Mouse (Mus musculus) heart, postnatal 4 days (tissue): Measurements from ENCODE around the gene Tmem237. TPM values are rescaled to one million over a fixed set of nuclear protein-coding genes. Genes with fewer than 3 reads are reported as not detected.

Experiments used
- DNase-seq: peaks from one replicate; pipeline ENCODE4 v3.0.0; 2021
- total RNA-seq, 2 experiments: library from RNA; stranded (reverse); gene quantifications; 2 replicates each; pipeline ENCODE4 v1.2.3; 2021

Gene Tmem237
- total RNA-seq: 1 to 10 TPM; 5.2 to 7.3 TPM

DNA sequence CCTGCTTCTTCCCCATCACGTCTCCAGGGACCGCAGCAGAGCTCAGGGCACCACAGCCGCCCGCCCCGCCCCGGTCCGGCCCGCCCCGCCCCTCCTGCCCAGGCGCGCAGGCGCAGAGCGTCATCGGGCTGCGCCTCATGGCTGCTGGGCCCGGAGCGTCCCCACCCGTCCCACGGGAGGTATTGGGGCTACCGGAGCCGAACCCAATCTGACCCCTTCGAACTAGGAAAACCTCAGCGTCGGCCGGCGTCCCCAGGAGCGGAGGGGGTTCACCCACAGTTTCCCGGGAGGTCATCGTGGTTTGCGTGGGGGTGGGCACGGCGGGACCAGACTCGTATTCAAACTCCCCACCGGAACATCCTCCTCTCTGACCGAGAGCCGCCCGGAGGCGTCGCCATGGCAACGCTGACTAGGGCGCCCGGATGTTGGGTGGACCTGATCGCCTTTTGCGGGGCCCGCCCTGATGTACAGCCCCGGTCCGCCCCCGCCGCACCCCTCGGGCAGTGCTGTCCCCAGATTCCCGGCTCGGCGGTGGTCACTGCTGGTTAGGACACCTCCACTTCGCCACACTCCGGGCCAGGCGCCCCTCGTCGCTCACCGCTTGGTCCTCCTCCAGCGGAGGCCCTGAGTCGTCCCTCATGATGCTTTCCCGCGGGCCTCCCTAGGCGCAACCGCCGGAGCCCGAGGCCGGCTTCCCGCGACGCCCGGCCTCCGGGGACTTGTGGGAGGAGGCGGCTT lies at the start of gene Tmem237:
Gene Tmem237, minus strand, starts transcription at position 689 of the 738 bp plus-strand sequence.
- peak; percentile 92 for DNase-seq

DNA sequence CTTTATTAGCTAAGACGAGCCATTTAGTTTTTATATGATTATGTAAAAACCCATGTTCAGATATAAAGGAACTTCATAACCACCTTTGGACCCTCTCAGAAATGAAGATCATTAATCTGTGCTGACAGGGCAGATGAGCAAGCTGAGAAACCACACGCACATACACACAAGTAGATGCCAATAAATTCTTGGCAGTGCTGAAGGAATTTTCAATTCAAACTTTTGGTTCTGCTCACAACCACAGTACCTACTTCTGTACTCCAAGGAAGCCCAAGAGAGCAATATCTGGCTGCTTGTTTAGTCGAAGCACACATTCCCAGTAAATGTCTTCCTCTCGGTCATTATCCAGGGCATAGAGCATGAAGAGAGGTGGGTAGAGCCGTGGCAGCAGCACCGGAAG lies 49.4 kb upstream of the Tmem237 start:
- DNase-seq: no peak

GRCm38 (mm10) chr1:59168556-59168955 lies 48.3 kb upstream of the Tmem237 start:
- DNase-seq: no peak

DNA sequence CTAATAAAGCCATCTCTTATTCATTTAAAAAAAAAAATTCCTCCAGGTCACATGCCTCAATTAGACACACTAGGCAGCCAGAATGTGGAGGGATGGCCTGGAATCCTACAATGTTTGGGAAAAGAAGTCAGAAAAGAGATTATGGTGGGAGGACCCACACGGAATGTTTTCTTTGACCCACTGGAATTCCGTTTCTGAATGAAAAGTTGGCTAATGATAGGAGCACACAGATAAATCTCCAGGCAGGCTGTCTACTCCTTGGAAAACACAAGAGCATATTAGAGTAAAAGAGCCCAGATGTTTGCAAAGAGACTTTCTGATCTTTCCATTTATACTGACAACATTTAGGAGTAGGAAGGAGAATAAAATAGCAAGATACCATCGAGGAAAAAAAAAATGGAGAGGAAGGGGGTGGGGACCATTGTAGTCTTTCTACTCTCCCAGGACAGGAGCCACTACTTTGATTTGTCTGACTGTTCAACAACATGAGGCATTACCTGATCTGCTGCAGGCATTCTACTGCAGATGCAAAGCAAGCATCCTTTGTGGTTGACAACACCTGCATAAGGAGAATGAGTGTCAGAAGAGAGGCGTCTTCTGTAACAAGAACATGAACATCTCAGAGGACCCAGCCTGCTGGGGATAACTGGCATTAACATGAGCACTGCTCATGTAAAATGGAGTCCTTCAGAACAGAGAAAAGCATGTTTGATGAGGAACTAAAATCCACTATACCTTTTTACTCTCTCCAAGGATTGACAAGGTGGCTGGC lies 47.6 kb upstream of the Tmem237 start:
- DNase-seq: no peak

DNA sequence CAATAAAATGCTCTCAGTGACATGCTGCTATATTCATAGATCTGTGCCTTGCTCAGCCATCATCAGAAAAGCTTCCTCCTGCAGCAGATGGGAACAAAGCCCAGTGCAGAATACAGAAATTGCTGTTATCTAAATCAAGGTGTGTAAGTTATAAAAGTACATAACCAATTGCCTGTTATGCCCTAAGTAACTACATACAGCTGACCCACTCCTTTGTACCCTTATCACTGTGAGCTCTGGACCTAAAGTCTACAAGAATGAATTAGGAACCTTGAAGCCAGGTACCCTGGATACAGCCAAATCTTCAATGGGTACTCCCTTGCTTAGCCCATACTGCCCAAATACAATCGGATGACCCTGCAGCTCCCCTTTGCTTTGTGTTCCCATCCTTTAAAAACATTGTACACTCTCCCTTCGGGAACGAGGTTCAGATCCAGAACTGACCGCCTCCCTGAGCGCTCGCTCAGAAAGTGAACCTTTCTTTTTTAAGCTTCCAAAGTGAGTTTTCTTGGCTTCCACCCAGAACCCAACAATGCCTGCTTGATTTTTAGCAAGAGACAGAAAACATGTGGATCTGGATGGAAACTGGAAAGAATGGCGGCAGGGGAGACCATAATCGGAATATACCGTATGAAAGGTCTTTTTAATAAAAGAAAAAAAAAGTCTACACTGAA lies 46.2 kb upstream of the Tmem237 start:
- no peak for DNase-seq

- no peak for DNase-seq
Measured at GRCm38 (mm10) chr1:59163918-59164317, 43.7 kb upstream of the Tmem237 start.

GRCm38 (mm10) chr1:59163030-59163461 lies 42.8 kb upstream of the Tmem237 start, which contains the start of gene Mpp4:
TSS of gene Mpp4 (minus strand) at chr1:59163389.
- no peak for DNase-seq

DNA sequence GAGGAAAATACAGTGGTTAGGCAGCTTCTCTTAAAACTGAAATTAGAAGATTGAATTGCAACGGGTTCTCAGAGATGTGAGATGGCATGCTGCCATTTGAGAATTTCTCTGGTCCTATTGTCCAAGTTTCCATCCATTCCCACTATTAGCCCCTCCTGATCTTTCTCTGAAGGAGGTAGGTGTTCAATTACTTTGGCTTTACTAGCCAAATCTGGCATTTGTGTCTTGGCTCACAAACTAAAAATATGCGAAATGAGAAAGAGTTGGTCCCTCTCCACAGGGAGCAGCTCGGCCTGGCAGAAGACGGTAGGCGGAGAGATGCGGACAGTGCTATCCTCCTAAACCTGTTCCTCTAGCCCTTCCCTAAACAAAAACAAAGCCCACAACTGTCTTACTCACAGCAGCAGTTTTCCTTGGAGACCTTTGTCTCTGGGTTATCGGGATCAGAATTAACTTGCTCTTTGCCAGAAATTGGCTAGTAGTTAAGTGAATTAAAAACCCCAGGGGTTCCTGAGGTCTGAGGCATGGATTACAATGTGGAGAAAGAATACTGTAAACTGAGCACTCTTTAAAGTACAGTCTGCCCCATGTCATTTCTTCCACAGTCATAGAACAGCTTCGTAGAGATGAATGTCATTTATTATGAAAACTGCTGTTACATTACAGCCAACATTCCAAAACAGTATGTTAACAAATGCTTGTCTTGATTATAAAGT lies 42.3 kb upstream of the Tmem237 start:
- no peak for DNase-seq

DNA sequence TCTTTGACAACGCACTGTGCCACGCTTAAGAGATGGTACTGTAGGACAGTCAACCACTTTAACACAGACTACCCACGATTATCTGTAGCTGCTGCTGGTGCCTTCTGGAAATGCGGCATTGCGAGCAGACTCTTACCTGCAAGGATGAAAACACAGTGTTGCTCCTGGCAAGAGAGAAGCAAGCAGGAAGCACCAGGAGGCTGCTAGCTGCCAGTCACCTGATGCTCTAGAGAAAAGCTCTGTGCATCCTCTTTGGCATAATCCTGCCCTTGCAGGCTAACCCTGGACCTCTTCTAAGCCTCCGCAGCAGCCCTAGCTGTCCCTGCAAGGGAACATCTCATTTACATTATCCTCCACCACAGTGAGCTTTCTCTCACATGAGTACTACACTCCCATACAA lies 41.2 kb upstream of the Tmem237 start:
- DNase-seq: no peak

GRCm38 (mm10) chr1:59160871-59161270 lies 40.7 kb upstream of the Tmem237 start:
- no peak for DNase-seq

DNA sequence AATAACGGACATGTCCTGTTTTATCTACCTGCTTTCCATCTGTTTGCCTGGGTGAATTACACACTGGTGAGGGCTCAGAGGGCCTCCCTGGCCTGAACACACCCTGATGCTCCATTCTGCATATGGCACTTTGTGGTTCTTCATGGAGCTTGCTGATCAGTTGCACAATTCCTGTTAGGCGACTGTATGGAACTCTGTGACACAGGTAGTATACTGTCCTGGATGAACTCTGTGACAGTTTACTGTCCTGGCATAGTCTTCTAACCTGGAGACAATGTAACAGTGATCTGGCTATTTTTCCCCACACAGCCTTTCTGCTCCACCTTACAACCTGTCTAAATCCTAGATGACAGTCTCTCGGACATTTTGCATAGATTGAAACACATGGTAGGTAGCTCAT lies 38.9 kb upstream of the Tmem237 start:
- no peak for DNase-seq

DNA sequence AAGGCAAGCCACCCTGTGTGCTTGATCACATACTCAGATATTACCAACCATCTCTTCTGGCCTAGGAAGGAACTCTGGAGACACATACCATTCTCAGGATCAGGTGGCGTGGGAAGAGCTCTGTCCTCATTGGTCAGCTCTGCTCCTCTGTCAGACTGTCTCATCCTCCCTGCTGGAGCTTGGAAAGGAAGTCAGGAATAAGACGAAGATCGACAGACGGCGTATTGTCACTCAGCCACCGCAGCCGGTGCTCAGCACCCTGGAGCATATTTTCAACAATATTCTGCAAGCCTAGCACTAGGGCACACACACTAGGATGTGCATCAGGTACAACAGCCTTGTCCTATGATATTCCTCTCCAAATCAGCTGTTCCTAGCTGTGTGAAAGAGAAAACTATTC lies 38.3 kb upstream of the Tmem237 start:
- no peak for DNase-seq

- DNase-seq: no peak
Measured at GRCm38 (mm10) chr1:59157846-59158245, 37.6 kb upstream of the Tmem237 start.

DNA sequence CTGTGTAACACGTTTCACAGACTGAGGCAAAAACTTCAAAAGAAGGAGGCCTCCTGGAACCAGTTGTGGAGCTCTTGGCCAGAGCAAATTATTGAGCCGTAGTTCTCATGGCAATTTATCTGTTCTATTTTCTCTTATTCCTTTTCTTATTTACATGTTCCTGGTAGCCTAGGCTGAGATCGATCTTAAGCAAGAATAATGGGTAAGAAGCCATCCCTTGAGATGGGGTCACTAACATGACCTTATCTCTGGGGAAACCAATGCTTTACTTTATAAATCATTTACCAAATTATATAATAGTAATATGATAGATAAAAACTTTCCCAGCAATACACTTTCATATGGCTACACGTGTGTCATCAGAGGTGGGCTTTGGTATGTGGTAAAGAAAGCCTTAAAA lies 32.1 kb upstream of the Tmem237 start:
- DNase-seq: no peak

DNA sequence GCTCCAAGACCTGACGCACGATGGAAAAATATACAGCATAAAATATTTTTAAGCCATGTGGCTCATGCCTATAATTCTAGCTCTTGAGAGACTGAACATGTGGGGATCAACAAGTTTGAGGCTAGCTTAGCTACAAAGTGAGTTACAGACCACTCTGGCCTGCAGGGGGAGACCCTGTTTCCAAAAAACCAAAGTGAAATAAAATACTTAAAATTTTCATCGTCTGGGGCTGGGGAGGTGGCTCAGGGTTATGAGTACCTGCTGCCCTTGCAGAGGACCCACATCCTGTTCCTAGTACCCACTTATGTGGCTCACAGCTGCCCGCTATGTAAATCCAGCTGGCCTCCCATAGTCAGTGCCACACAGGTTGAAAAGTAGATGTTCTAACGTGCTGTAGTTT lies 30.3 kb upstream of the Tmem237 start:
- DNase-seq: no peak

DNA sequence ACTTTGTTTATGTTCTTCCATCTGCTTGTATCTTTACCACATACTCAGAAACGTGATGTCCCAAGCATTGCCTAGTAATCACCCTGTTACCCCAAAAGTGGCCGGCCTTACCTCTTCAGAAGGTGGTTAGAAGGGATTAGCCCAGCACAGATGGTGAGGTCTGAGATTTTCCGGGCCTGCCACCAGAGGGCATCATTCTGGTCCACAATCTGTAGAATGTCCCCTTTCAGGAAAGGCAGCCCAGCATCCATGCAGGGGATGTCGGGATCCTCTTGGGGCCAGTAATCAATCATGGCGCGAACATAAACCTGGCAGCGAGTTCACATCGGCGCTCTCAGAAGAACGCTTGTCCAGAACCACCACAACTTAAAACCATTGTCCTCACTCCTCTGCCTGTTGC lies 24.3 kb upstream of the Tmem237 start:
- DNase-seq: peak; percentile 37

DNA sequence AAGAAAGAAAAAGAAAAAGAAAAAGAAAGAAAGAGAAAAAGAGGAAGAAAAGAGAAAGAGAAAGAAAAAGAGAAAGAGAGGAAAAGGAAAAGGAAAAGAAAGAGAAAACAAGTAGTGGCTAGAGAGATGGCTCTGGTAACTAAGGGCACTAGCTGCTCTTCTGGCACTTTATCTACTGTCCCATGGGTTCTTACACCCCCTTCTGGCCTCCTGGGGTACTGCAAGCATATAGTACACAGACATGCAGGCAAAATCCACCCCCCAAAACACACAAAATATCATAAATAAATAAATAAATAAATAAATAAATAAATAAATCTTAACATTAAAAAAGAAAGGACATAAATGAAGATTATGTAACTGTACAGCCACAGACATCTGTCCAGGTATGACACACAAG lies 22.6 kb upstream of the Tmem237 start:
- peak; percentile 73 for DNase-seq

- DNase-seq: peak; percentile 40
Measured at GRCm38 (mm10) chr1:59134419-59134818, 14.2 kb upstream of the Tmem237 start.

GRCm38 (mm10) chr1:59128879-59129278 lies 8.7 kb upstream of the Tmem237 start:
- DNase-seq: no peak

GRCm38 (mm10) chr1:59125558-59125957 lies 5.3 kb upstream of the Tmem237 start:
- DNase-seq: no peak

GRCm38 (mm10) chr1:59110524-59110923 lies 9.7 kb downstream of the Tmem237 start:
- no peak for DNase-seq

- no peak for DNase-seq
Measured at GRCm38 (mm10) chr1:59102071-59102470, 18.1 kb downstream of the Tmem237 start.

DNA sequence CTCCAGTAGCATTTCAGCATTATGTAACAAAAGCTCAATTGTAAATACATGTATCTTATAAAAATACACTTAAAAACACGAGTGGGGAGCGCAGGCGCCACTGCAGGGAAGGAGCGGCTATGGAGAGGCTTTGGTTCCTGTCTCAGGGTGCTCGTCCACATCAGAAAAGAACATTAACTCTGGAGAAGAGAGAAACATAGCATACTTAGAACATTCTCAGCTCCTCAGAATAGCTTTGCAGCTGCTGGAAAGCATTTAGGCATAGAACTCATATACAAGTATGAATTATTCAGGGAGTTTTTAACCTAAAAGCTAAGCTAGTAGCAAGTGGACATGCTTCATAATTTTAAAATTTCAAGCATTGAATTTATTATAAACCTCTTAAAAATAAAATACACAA lies 19.2 kb downstream of the Tmem237 start:
- no peak for DNase-seq
